25 mouse cellular contexts compared by ENCODE assay signal in genomic region chr3:109256723-109257122, GRCm38 (mm10).
DNase-seq lines count a peak whose midpoint lies in the region; ATAC-seq and TF ChIP-seq lines count a peak whose summit lies in the region.
"Had no signal": no experiment of that assay in that cellular context is flagged by ENCODE, and none has a peak within 500 bp of the region (broad histone marks: within the 10 kb centered on the region; RNA-seq: fewer than 3 reads in every experiment).

No protein-coding gene starts in this region.

- H3K4me1 ChIP-seq in embryonic facial prominence, embryonic 11.5 days (ENCODE audit: control insufficient read depth, insufficient read depth, low read length): no peaks in the 10 kb centered on the region
- no peaks in the 10 kb centered on the region for H3K4me1 ChIP-seq in forebrain, embryonic 13.5 days

- H3ac ChIP-seq in myocyte (ENCODE audit: control insufficient read depth, insufficient read length): no peak overlapping the region

- no peaks in the 10 kb centered on the region for H3K36me3 ChIP-seq in embryonic facial prominence, embryonic 11.5 days (replicated peaks; ENCODE audit: control insufficient read depth, insufficient read depth, low read depth, low read length)
- no peaks in the 10 kb centered on the region for H3K36me3 ChIP-seq in myocyte (ENCODE audit: control insufficient read depth, insufficient read depth)
- H3K36me3 ChIP-seq in forebrain, embryonic 13.5 days (ENCODE audit: poor library complexity, severe bottlenecking): no peaks in the 10 kb centered on the region
- H3K36me3 ChIP-seq: embryonic facial prominence, embryonic 13.5 days; forebrain, embryonic 10.5 days; heart, embryonic 13.5 days; hindbrain, embryonic 12.5 days had no signal

- no peak for TF ChIP-seq POLR2A in myocyte (IDR thresholded peaks at IDR 0.05; ENCODE audit: insufficient read length, low read depth)

- no peaks in the 10 kb centered on the region for H3K9me3 ChIP-seq in embryonic facial prominence, embryonic 11.5 days (replicated peaks; ENCODE audit: control insufficient read depth, low read length)
- no peaks in the 10 kb centered on the region for H3K9me3 ChIP-seq in forebrain, embryonic 13.5 days (replicated peaks)
- H3K9me3 ChIP-seq: embryonic facial prominence, embryonic 13.5 days; forebrain, embryonic 10.5 days; heart, embryonic 13.5 days; hindbrain, embryonic 12.5 days had no signal

- H3K9ac ChIP-seq in embryonic facial prominence, embryonic 11.5 days (replicated peaks; ENCODE audit: low read length): no peak overlapping the region
- H3K9ac ChIP-seq in forebrain, embryonic 13.5 days: no peak overlapping the region
- H3K9ac ChIP-seq: embryonic facial prominence, embryonic 13.5 days; forebrain, postnatal 0 days; heart, embryonic 13.5 days; hindbrain, embryonic 12.5 days had no signal

- H3K79me2 ChIP-seq in myocyte (ENCODE audit: control insufficient read depth, insufficient read depth): no peaks in the 10 kb centered on the region

- no peak for ATAC-seq in embryonic facial prominence, embryonic 11.5 days (replicated peaks; ENCODE audit: insufficient number of reproducible peaks, low FRiP score, low TSS enrichment, low read depth)
- no peak for ATAC-seq in forebrain, embryonic 13.5 days
- ATAC-seq: CD4-positive, CD25-positive, alpha-beta regulatory T cell, adult 4 months; forebrain, embryonic 14.5 days; forebrain, postnatal 0 days; hindbrain, postnatal 0 days; inflammation-experienced regulatory T-cells, adult 6 months; intestine, embryonic 16.5 days had no signal

- peak; percentile 11 for DNase-seq in layer of hippocampus, adult 9-11 months
- DNase-seq in layer of hippocampus, postnatal 10 days (ENCODE audit: low spot score in 2 of 2): no peak
- DNase-seq in embryonic facial prominence, embryonic 11.5 days (ENCODE audit: low spot score): peak; percentile 18
- peak; percentile 26 for DNase-seq in forelimb bud, embryonic 11.5 days (ENCODE audit: low read depth, low spot score)
- DNase-seq in thymus, postnatal 25 days: no peak
- DNase-seq: adrenal gland, adult 2 months; adrenal gland, postnatal 14 days; cerebellum, adult 11 months; cerebellum, adult 2 months; cerebellum, adult 9-11 months; forebrain, postnatal 0 days; gastrocnemius, postnatal 25 days; heart, adult 18-20 months; heart, postnatal 14 days had no signal

- no peak overlapping the region for H3K4me2 ChIP-seq in embryonic facial prominence, embryonic 11.5 days (ENCODE audit: low read depth, low read length)
- H3K4me2 ChIP-seq in myocyte (ENCODE audit: low read depth): no peak overlapping the region
- H3K4me2 ChIP-seq in forebrain, embryonic 13.5 days: no peak overlapping the region
- H3K4me2 ChIP-seq: embryonic facial prominence, embryonic 13.5 days; heart, embryonic 13.5 days; hindbrain, embryonic 12.5 days had no signal

- 81% methylated on average over 5 of the region's 5 CpGs for WGBS in embryonic facial prominence, embryonic 11.5 days
- 78% methylated on average over 5 of the region's 5 CpGs for WGBS in forebrain, embryonic 13.5 days

- no peak overlapping the region for H3K27ac ChIP-seq in embryonic facial prominence, embryonic 11.5 days (replicated peaks; ENCODE audit: low read depth, low read length)
- H3K27ac ChIP-seq in forebrain, embryonic 13.5 days: no peak overlapping the region
- H3K27ac ChIP-seq: embryonic facial prominence, embryonic 13.5 days; forebrain, embryonic 10.5 days; heart, embryonic 13.5 days; hindbrain, embryonic 12.5 days; hindbrain, postnatal 0 days had no signal

- H3K27me3 ChIP-seq in embryonic facial prominence, embryonic 11.5 days (ENCODE audit: control insufficient read depth, insufficient read depth, low read length): no peaks in the 10 kb centered on the region
- no peaks in the 10 kb centered on the region for H3K27me3 ChIP-seq in myocyte (ENCODE audit: control insufficient read depth, insufficient read depth, insufficient read length)
- no peaks in the 10 kb centered on the region for H3K27me3 ChIP-seq in forebrain, embryonic 13.5 days
- H3K27me3 ChIP-seq: embryonic facial prominence, embryonic 13.5 days; heart, embryonic 13.5 days; hindbrain, embryonic 12.5 days had no signal

- no peak overlapping the region for H3K4me3 ChIP-seq in embryonic facial prominence, embryonic 11.5 days (ENCODE audit: low read depth, low read length)
- H3K4me3 ChIP-seq in myocyte: no peak overlapping the region
- H3K4me3 ChIP-seq in forebrain, embryonic 13.5 days: no peak overlapping the region
- H3K4me3 ChIP-seq: embryonic facial prominence, embryonic 13.5 days; forebrain, embryonic 10.5 days; heart, embryonic 13.5 days; hindbrain, embryonic 12.5 days had no signal

TF ChIP-seq in myocyte, 11 proteins besides CTCF, POLR2A, EP300 and RAD21:
- TF ChIP-seq MYOG (IDR thresholded peaks at IDR 0.05; ENCODE audit: control insufficient read depth in 1 of 3, insufficient read depth in 1 of 3, insufficient read length in 2 of 3, low read depth in 2 of 3): peak in 2 of 3 experiments; percentile 8 to 35
- no peak for TF ChIP-seq MYOD1 (IDR thresholded peaks at IDR 0.05; ENCODE audit: control insufficient read depth in 1 of 3, insufficient read length in 2 of 3, low read depth in 2 of 3)

Comparison
In these comparisons a context has a peak if more than half of its experiments do, and no peak if none do; other contexts are left out.
1. DNase-seq: peak in layer of hippocampus, adult 9-11 months (single experiment), embryonic facial prominence, embryonic 11.5 days (single experiment) and forelimb bud, embryonic 11.5 days (single experiment); none in layer of hippocampus, postnatal 10 days (0 of 2) and thymus, postnatal 25 days (single experiment).